Mouse (Mus musculus) heart, adult 8-10 months (tissue): ENCODE results near the gene Ggt6. TPM values are rescaled to one million over a fixed set of nuclear protein-coding genes. Genes with fewer than 3 reads are reported as not detected.
"Not testable (repeated sequence)": the region's sequence is repeated elsewhere in the genome, so short reads cannot be mapped to it uniquely, and the experiment has no call there.

Experiments
- DNase-seq: peaks from one replicate; pipeline ENCODE4 v3.0.0; 2022; ENCODE audit warnings: low spot score
- total RNA-seq, 4 experiments: library from RNA; stranded (reverse); gene quantifications; 2 replicates each; pipeline ENCODE4 v1.2.4; 2022

Ggt6 gene
- total RNA-seq, 4 experiments from 2014 or later: 0.32 to 0.44 TPM; not detected in 2

GRCm38 (mm10) chr11:72410521-72411092, 24.7 kb upstream of the Ggt6 start:
- DNase-seq: no peak

- peak; percentile 88 for DNase-seq
Observed at GRCm38 (mm10) chr11:72411093-72411921, 24.0 kb upstream of the Ggt6 start, which contains the start of gene Smtnl2. TSS of gene Smtnl2 (minus strand) at chr11:72411713.

- DNase-seq: no peak
Observed at GRCm38 (mm10) chr11:72411945-72412344, 23.4 kb upstream of the Ggt6 start.

- DNase-seq: peak; percentile 91
Observed at GRCm38 (mm10) chr11:72413016-72413415, 22.3 kb upstream of the Ggt6 start.

GRCm38 (mm10) chr11:72413601-72414190, 21.6 kb upstream of the Ggt6 start:
- no peak for DNase-seq

- DNase-seq: no peak
Observed at GRCm38 (mm10) chr11:72415155-72415554, 20.2 kb upstream of the Ggt6 start.

- DNase-seq: no peak
Observed at GRCm38 (mm10) chr11:72416666-72417065, 18.7 kb upstream of the Ggt6 start.

GRCm38 (mm10) chr11:72417376-72417775, 17.9 kb upstream of the Ggt6 start:
- no peak for DNase-seq

GRCm38 (mm10) chr11:72418227-72418626, 17.1 kb upstream of the Ggt6 start:
- no peak for DNase-seq

GRCm38 (mm10) chr11:72419006-72419405, 16.3 kb upstream of the Ggt6 start:
- no peak for DNase-seq

GRCm38 (mm10) chr11:72420460-72421122, 14.7 kb upstream of the Ggt6 start:
- no peak for DNase-seq

- DNase-seq: no peak
Observed at GRCm38 (mm10) chr11:72421518-72422278, 13.6 kb upstream of the Ggt6 start.

GRCm38 (mm10) chr11:72423686-72424085, 11.6 kb upstream of the Ggt6 start:
- no peak for DNase-seq

GRCm38 (mm10) chr11:72425201-72425600, 10.1 kb upstream of the Ggt6 start:
- DNase-seq: no peak

GRCm38 (mm10) chr11:72426884-72427283, 8.4 kb upstream of the Ggt6 start:
- DNase-seq: no peak

- peak; percentile 90 for DNase-seq
Observed at GRCm38 (mm10) chr11:72428694-72429093, 6.6 kb upstream of the Ggt6 start.

- peak; percentile 87 for DNase-seq
Observed at GRCm38 (mm10) chr11:72429288-72429690, 6.0 kb upstream of the Ggt6 start.

- DNase-seq: not testable (repeated sequence)
Observed at GRCm38 (mm10) chr11:72430311-72431068, 4.8 kb upstream of the Ggt6 start.

- no peak for DNase-seq
Observed at GRCm38 (mm10) chr11:72435694-72436045, 344 bp downstream of the Ggt6 start.

GRCm38 (mm10) chr11:72436271-72436670, 945 bp downstream of the Ggt6 start:
- no peak for DNase-seq
